Mouse (Mus musculus) cortical plate, adult 2 months (tissue): ENCODE measurements at regions not wholly inside any gene's neighbourhood (a gene's known extent, or its start where the extent isn't known, plus 50 kb on each side); places are given as distances from the start of the nearest gene placed in this dataset.

Source experiments
- CTCF ChIP-seq: fragments of 200-500 bp; IDR thresholded peaks from 2 replicates; pipeline ENCODE4 v1.5.1; 2011; ENCODE audit warnings: mild to moderate bottlenecking, control low read depth, low read length; ENCODE audit not compliant: insufficient read depth; ENCODE audit errors: extremely low read depth
- POLR2A ChIP-seq: fragments of 200-500 bp; IDR thresholded peaks from 2 replicates; pipeline ENCODE4 v1.6.1; 2011; ENCODE audit warnings: mild to moderate bottlenecking, low read length, control low read depth; ENCODE audit not compliant: insufficient read depth; ENCODE audit errors: extremely low read depth

DNA sequence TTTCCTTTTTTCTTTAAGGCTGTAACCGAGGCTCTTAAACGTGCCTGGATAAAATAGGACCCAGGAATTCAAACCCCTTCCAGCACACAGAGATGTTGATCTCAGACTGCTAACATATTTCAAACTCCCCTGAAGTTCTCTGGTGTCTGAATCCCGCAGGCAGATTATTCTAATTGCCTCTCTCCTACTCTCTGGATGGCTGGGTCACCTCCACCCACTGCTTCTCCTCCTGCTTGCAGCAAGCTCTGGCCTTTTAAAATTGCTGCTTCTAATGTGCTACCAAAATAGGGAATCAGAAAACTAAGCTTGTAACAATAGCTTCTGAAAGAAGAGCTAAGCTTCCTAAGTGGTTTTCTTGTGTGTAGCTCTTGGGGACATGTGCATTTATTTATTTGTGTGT is 64.4 kb upstream of the Ldb2 start:
- TF ChIP-seq CTCF, result no peak
- no peak for TF ChIP-seq POLR2A
